Mouse (Mus musculus) forebrain, embryonic 15.5 days (tissue): ENCODE data around the gene Tcf15. TPM values are rescaled to one million over a fixed set of nuclear protein-coding genes. Genes with fewer than 3 reads are reported as not detected.

Experiments
- ATAC-seq: fragments of 200-750 bp; cut with Nextera tagmentation; replicated peaks from 2 replicates; pipeline ENCODE4 v1.8.0; 2017; ENCODE audit warnings: mild to moderate bottlenecking, moderate TSS enrichment, moderate library complexity
- H3K27ac ChIP-seq: fragments of 300-500 bp; sonication (generic); replicated peaks from 2 replicates; pipeline ENCODE4 v1.5.1; 2015; ENCODE audit warnings: mild to moderate bottlenecking, inconsistent platforms
- H3K27me3 ChIP-seq: fragments of 300-500 bp; sonication (generic); 2 replicates; pipeline ENCODE4 v1.6.1; 2015; ENCODE audit warnings: inconsistent platforms
- H3K36me3 ChIP-seq: fragments of 300-500 bp; sonication (generic); 2 replicates; pipeline ENCODE4 v1.6.1; 2015; ENCODE audit warnings: mild to moderate bottlenecking, inconsistent platforms
- H3K4me1 ChIP-seq: fragments of 300-500 bp; sonication (generic); 2 replicates; pipeline ENCODE4 v1.6.1; 2015; ENCODE audit warnings: inconsistent platforms
- H3K4me2 ChIP-seq: fragments of 300-500 bp; sonication (generic); replicated peaks from 2 replicates; pipeline ENCODE4 v1.6.1; 2015; ENCODE audit warnings: mild to moderate bottlenecking, inconsistent platforms
- H3K4me3 ChIP-seq: fragments of 300-500 bp; sonication (generic); 2 replicates; pipeline ENCODE4 v1.5.1; 2015; ENCODE audit warnings: mild to moderate bottlenecking, inconsistent platforms
- H3K9ac ChIP-seq: fragments of 300-500 bp; sonication (generic); replicated peaks from 2 replicates; pipeline ENCODE4 v1.6.1; 2015; ENCODE audit warnings: mild to moderate bottlenecking, inconsistent platforms
- H3K9me3 ChIP-seq: fragments of 300-500 bp; sonication (generic); 2 replicates; pipeline ENCODE4 v1.6.1; 2016; ENCODE audit warnings: inconsistent platforms
- WGBS: fragments of 180-500 bp; shearing (Covaris S2); methylation state at CpG from one replicate; pipeline ENCODE4 v1.1.7; 2015; ENCODE audit warnings: mixed read lengths; 5-methylcytosine and 5-hydroxymethylcytosine counted together
- polyA plus RNA-seq: library from polyadenylated mRNA; unstranded; fragments of >200 nt; fragmentation: Nextera tagmentation; extraction: Ambion mirVana; gene quantifications from 2 replicates; pipeline ENCODE4 v1.2.1, GENCODE M21; 2015

Gene Tcf15
- polyA plus RNA-seq, 1 experiment from 2014 or later, result 1.8 TPM

- Histone ChIP-seq H3K27me3 (no peaks in the 10 kb centered on the region), H3K9me3 (no peaks in the 10 kb centered on the region), H3K4me1 (0 out of 2 replicates have a peak, but pooled peaks cover 4% of the 10 kb centered on the region), H3K9ac (no peak overlapping the region), H3K4me3 (no peak overlapping the region), H3K4me2 (no peak overlapping the region), H3K36me3 (no peaks in the 10 kb centered on the region), H3K27ac (no peak overlapping the region)
- ATAC-seq, result no peak
- WGBS, result 94% methylated on average over 3 of the region's 3 CpGs
Observed at GRCm38 (mm10) chr2:152178345-152178744, 35.0 kb downstream of the Tcf15 start.

- Histone ChIP-seq H3K4me3 (no peak overlapping the region), H3K9me3 (no peaks in the 10 kb centered on the region), H3K27ac (no peak overlapping the region), H3K4me2 (no peak overlapping the region), H3K9ac (no peak overlapping the region), H3K36me3 (no peaks in the 10 kb centered on the region), H3K27me3 (no peaks in the 10 kb centered on the region), H3K4me1 (0 out of 2 replicates have a peak, but pooled peaks cover 4% of the 10 kb centered on the region)
- 86% methylated on average over 2 of the region's 2 CpGs for WGBS
- ATAC-seq, result no peak
Observed at GRCm38 (mm10) chr2:152179301-152179700, 35.9 kb downstream of the Tcf15 start.

GRCm38 (mm10) chr2:152180323-152180722 is 37.0 kb downstream of the Tcf15 start:
- H3K9ac ChIP-seq, result no peak overlapping the region
- no peaks in the 10 kb centered on the region for H3K27me3 ChIP-seq
- 67% methylated on average over 6 of the region's 6 CpGs for WGBS
- H3K4me2 ChIP-seq, result no peak overlapping the region
- no peaks in the 10 kb centered on the region for H3K9me3 ChIP-seq
- ATAC-seq, result no peak
- 0 out of 2 replicates have a peak, but pooled peaks cover 4% of the 10 kb centered on the region for H3K4me1 ChIP-seq
- H3K4me3 ChIP-seq, result no peak overlapping the region
- H3K36me3 ChIP-seq, result no peaks in the 10 kb centered on the region
- no peak overlapping the region for H3K27ac ChIP-seq

- ATAC-seq, result no peak
- Histone ChIP-seq H3K27ac (no peak overlapping the region), H3K4me2 (no peak overlapping the region), H3K9ac (no peak overlapping the region), H3K9me3 (no peaks in the 10 kb centered on the region), H3K27me3 (no peaks in the 10 kb centered on the region), H3K4me1 (no peaks in the 10 kb centered on the region), H3K4me3 (no peak overlapping the region), H3K36me3 (no peaks in the 10 kb centered on the region)
- WGBS, result 84% methylated on average over 5 of the region's 5 CpGs
Observed at GRCm38 (mm10) chr2:152187132-152187531, 43.8 kb downstream of the Tcf15 start.

- Histone ChIP-seq H3K27me3 (no peaks in the 10 kb centered on the region), H3K4me2 (no peak overlapping the region), H3K36me3 (no peaks in the 10 kb centered on the region), H3K9me3 (no peaks in the 10 kb centered on the region), H3K27ac (no peak overlapping the region), H3K4me3 (no peak overlapping the region), H3K9ac (no peak overlapping the region), H3K4me1 (no peaks in the 10 kb centered on the region)
- no peak for ATAC-seq
- 82% methylated on average over 7 of the region's 7 CpGs for WGBS
Observed at GRCm38 (mm10) chr2:152189213-152189612, 45.9 kb downstream of the Tcf15 start.

GRCm38 (mm10) chr2:152189640-152190039 is 46.3 kb downstream of the Tcf15 start:
- Histone ChIP-seq H3K9me3 (no peaks in the 10 kb centered on the region), H3K36me3 (no peaks in the 10 kb centered on the region), H3K4me1 (no peaks in the 10 kb centered on the region), H3K27me3 (no peaks in the 10 kb centered on the region), H3K4me3 (no peak overlapping the region), H3K4me2 (no peak overlapping the region), H3K9ac (no peak overlapping the region), H3K27ac (no peak overlapping the region)
- no peak for ATAC-seq
- WGBS, result 63% methylated on average over 9 of the region's 9 CpGs

GRCm38 (mm10) chr2:152190161-152190560 is 46.8 kb downstream of the Tcf15 start:
- Histone ChIP-seq H3K4me2 (no peak overlapping the region), H3K27me3 (no peaks in the 10 kb centered on the region), H3K4me3 (no peak overlapping the region), H3K4me1 (no peaks in the 10 kb centered on the region), H3K9me3 (no peaks in the 10 kb centered on the region), H3K36me3 (no peaks in the 10 kb centered on the region), H3K9ac (no peak overlapping the region), H3K27ac (no peak overlapping the region)
- no peak for ATAC-seq
- 78% methylated on average over 7 of the region's 7 CpGs for WGBS

- Histone ChIP-seq H3K4me3 (no peak overlapping the region), H3K27me3 (no peaks in the 10 kb centered on the region), H3K36me3 (no peaks in the 10 kb centered on the region), H3K9me3 (no peaks in the 10 kb centered on the region), H3K4me2 (no peak overlapping the region), H3K27ac (no peak overlapping the region), H3K4me1 (peaks cover 6% of the 10 kb centered on the region; the same call in 1 of the 2 replicates), H3K9ac (no peak overlapping the region)
- 72% methylated on average over 13 of the region's 13 CpGs for WGBS
- no peak for ATAC-seq
Observed at GRCm38 (mm10) chr2:152192591-152193345, 49.4 kb downstream of the Tcf15 start.

GRCm38 (mm10) chr2:152193346-152193710 is 50.0 kb downstream of the Tcf15 start:
- Histone ChIP-seq H3K27ac (no peak overlapping the region), H3K9me3 (no peaks in the 10 kb centered on the region), H3K27me3 (no peaks in the 10 kb centered on the region), H3K9ac (no peak overlapping the region), H3K4me3 (no peak overlapping the region), H3K4me1 (peaks cover 6% of the 10 kb centered on the region; the same call in 1 of the 2 replicates), H3K36me3 (no peaks in the 10 kb centered on the region), H3K4me2 (no peak overlapping the region)
- WGBS, result 81% methylated on average over 7 of the region's 7 CpGs
- no peak for ATAC-seq

- no peak for ATAC-seq
- no peak overlapping the region for H3K4me2 ChIP-seq
- no peaks in the 10 kb centered on the region for H3K27me3 ChIP-seq
- H3K9ac ChIP-seq, result no peak overlapping the region
- H3K9me3 ChIP-seq, result no peaks in the 10 kb centered on the region
- H3K36me3 ChIP-seq, result no peaks in the 10 kb centered on the region
- H3K4me1 ChIP-seq, result peaks cover 6% of the 10 kb centered on the region; the same call in 1 of the 2 replicates
- H3K4me3 ChIP-seq, result no peak overlapping the region
- 96% methylated on average over 2 of the region's 2 CpGs for WGBS
- H3K27ac ChIP-seq, result no peak overlapping the region
Observed at GRCm38 (mm10) chr2:152194586-152194985, 51.2 kb downstream of the Tcf15 start.

- 45% methylated on average over 3 of the region's 3 CpGs for WGBS
- Histone ChIP-seq H3K4me3 (no peak overlapping the region), H3K9me3 (no peaks in the 10 kb centered on the region), H3K4me1 (peaks cover 6% of the 10 kb centered on the region; the same call in 1 of the 2 replicates), H3K4me2 (no peak overlapping the region), H3K27ac (no peak overlapping the region; the same call in 1 of the 2 replicates), H3K27me3 (no peaks in the 10 kb centered on the region), H3K36me3 (no peaks in the 10 kb centered on the region), H3K9ac (0 out of 2 replicates have a peak overlapping the region, but pooled peaks have one; percentile 5)
- peak; percentile 65 for ATAC-seq
Observed at GRCm38 (mm10) chr2:152196896-152197295, 53.5 kb downstream of the Tcf15 start.

GRCm38 (mm10) chr2:152197301-152197712 is 53.9 kb downstream of the Tcf15 start:
- H3K9me3 ChIP-seq, result no peaks in the 10 kb centered on the region
- H3K9ac ChIP-seq, result no peak overlapping the region
- peaks cover 6% of the 10 kb centered on the region; the same call in 1 of the 2 replicates for H3K4me1 ChIP-seq
- ATAC-seq, result peak; percentile 90
- no peaks in the 10 kb centered on the region for H3K36me3 ChIP-seq
- H3K4me3 ChIP-seq, result no peak overlapping the region
- no peaks in the 10 kb centered on the region for H3K27me3 ChIP-seq
- H3K27ac ChIP-seq, result no peak overlapping the region
- no peak overlapping the region for H3K4me2 ChIP-seq
- 44% methylated on average over 10 of the region's 10 CpGs for WGBS
